Mouse (Mus musculus) testis, postnatal 10 days (tissue): ENCODE data around the gene Rrm2.
"Not testable (repeated sequence)": the region's sequence is repeated elsewhere in the genome, so short reads cannot be mapped to it uniquely, and the experiment has no call there.

ENCODE experiments used
- DNase-seq: peaks from one replicate; pipeline ENCODE4 v3.0.0; 2021; ENCODE audit warnings: low spot score

Rrm2 gene

GRCm38 (mm10) chr12:24705502-24706263 is 2.4 kb upstream of the Rrm2 start:
- no peak for DNase-seq

- DNase-seq: peak; percentile 53
These were observed 1.1 kb upstream of the Rrm2 start for GRCm38 (mm10) chr12:24706764-24707479.

GRCm38 (mm10) chr12:24707480-24707802 is 600 bp upstream of the Rrm2 start:
- no peak for DNase-seq

- DNase-seq: no peak
These were observed 780 bp downstream of the Rrm2 start for GRCm38 (mm10) chr12:24708824-24709218.

GRCm38 (mm10) chr12:24709409-24709808 is 1.4 kb downstream of the Rrm2 start:
- no peak for DNase-seq

GRCm38 (mm10) chr12:24709831-24710508 is 1.9 kb downstream of the Rrm2 start:
- DNase-seq: peak; percentile 55

- DNase-seq: peak; percentile 57
These were observed 2.6 kb downstream of the Rrm2 start for GRCm38 (mm10) chr12:24710672-24711071.

- no peak for DNase-seq
These were observed 4.4 kb downstream of the Rrm2 start for GRCm38 (mm10) chr12:24712396-24712795.

GRCm38 (mm10) chr12:24714579-24715255 is 6.7 kb downstream of the Rrm2 start:
- no peak for DNase-seq

GRCm38 (mm10) chr12:24715268-24715896 is 7.3 kb downstream of the Rrm2 start:
- DNase-seq: no peak

GRCm38 (mm10) chr12:24716721-24717301 is 8.8 kb downstream of the Rrm2 start:
- peak; percentile 63 for DNase-seq

GRCm38 (mm10) chr12:24723434-24723833 is 15.4 kb downstream of the Rrm2 start:
- no peak for DNase-seq

GRCm38 (mm10) chr12:24723859-24724258 is 15.8 kb downstream of the Rrm2 start:
- DNase-seq: no peak

- DNase-seq: no peak
These were observed 16.3 kb downstream of the Rrm2 start for GRCm38 (mm10) chr12:24724369-24724768.

- DNase-seq: no peak
These were observed 26.9 kb downstream of the Rrm2 start for GRCm38 (mm10) chr12:24734828-24735394.

- no peak for DNase-seq
These were observed 28.9 kb downstream of the Rrm2 start for GRCm38 (mm10) chr12:24736956-24737355.

GRCm38 (mm10) chr12:24739963-24740362 is 31.9 kb downstream of the Rrm2 start:
- no peak for DNase-seq

- not testable (repeated sequence) for DNase-seq
These were observed 33.5 kb downstream of the Rrm2 start for GRCm38 (mm10) chr12:24741535-24741934.

- DNase-seq: no peak
These were observed 36.3 kb downstream of the Rrm2 start for GRCm38 (mm10) chr12:24744309-24744708.

GRCm38 (mm10) chr12:24746579-24747296 is 38.7 kb downstream of the Rrm2 start:
- no peak for DNase-seq

GRCm38 (mm10) chr12:24747297-24747696 is 39.3 kb downstream of the Rrm2 start:
- no peak for DNase-seq
